Mouse (Mus musculus) CH12.LX (cell line): Measurements from ENCODE around the gene Ptpn23.

Source experiments
- CTCF ChIP-seq, 2 experiments: IDR thresholded peaks in 1 of 2; conservative IDR thresholded peaks in 1 of 2; 2 replicates each; pipeline ENCODE4 v1.5.1; 2011 to 2012; ENCODE audit warnings: low read depth in 2 of 2, low read length in 2 of 2, improper control_type of control experiment in 1 of 2, inconsistent platforms in 1 of 2, mild to moderate bottlenecking in 1 of 2, moderate library complexity in 1 of 2
- E2F4 ChIP-seq: IDR thresholded peaks from 2 replicates; pipeline ENCODE4 v1.6.1; 2011; ENCODE audit warnings: low read depth, low read length, improper control_type of control experiment; ENCODE audit not compliant: insufficient replicate concordance
- IRF4 ChIP-seq: IDR thresholded peaks from 2 replicates; pipeline ENCODE4 v1.6.1; 2014; ENCODE audit warnings: low read depth, mild to moderate bottlenecking, inconsistent platforms, low read length, improper control_type of control experiment
- JUND ChIP-seq: conservative IDR thresholded peaks from 2 replicates; pipeline ENCODE4 v1.6.1; 2011; ENCODE audit warnings: low read depth, low read length, improper control_type of control experiment
- KAT2A ChIP-seq: IDR thresholded peaks from 2 replicates; pipeline ENCODE4 v1.6.1; 2012; ENCODE audit warnings: low read length, improper control_type of control experiment, inconsistent platforms; ENCODE audit not compliant: insufficient replicate concordance
- MAX ChIP-seq: IDR thresholded peaks from 2 replicates; pipeline ENCODE4 v1.6.1; 2011; ENCODE audit warnings: low read length, improper control_type of control experiment
- POLR2A ChIP-seq: IDR thresholded peaks from 2 replicates; pipeline ENCODE4 v1.6.1; 2011; ENCODE audit warnings: low read depth, mild to moderate bottlenecking, improper control_type of control experiment, low read length
- POLR2AphosphoS2 ChIP-seq: IDR thresholded peaks from 2 replicates; pipeline ENCODE4 v1.6.1; 2011; ENCODE audit warnings: low read depth, low read length, improper control_type of control experiment
- SIN3A ChIP-seq: IDR thresholded peaks from 2 replicates; pipeline ENCODE4 v1.6.1; 2012; ENCODE audit warnings: low read length, improper control_type of control experiment, inconsistent platforms
- SMC3 ChIP-seq: IDR thresholded peaks from 2 replicates; pipeline ENCODE4 v1.6.1; 2011; ENCODE audit warnings: low read depth, low read length, improper control_type of control experiment
- UBTF ChIP-seq: IDR thresholded peaks from 2 replicates; pipeline ENCODE4 v1.6.1; 2012; ENCODE audit warnings: low read depth, mild to moderate bottlenecking, inconsistent platforms, low read length, improper control_type of control experiment, moderate library complexity
- ZKSCAN1 ChIP-seq: IDR thresholded peaks from 2 replicates; pipeline ENCODE4 v1.6.1; 2012; ENCODE audit warnings: low read depth, inconsistent platforms, low read length, improper control_type of control experiment, borderline replicate concordance
- ZNF384 ChIP-seq: IDR thresholded peaks from 2 replicates; pipeline ENCODE4 v1.6.1; 2012; ENCODE audit warnings: low read depth, low read length, improper control_type of control experiment, inconsistent platforms

DNA sequence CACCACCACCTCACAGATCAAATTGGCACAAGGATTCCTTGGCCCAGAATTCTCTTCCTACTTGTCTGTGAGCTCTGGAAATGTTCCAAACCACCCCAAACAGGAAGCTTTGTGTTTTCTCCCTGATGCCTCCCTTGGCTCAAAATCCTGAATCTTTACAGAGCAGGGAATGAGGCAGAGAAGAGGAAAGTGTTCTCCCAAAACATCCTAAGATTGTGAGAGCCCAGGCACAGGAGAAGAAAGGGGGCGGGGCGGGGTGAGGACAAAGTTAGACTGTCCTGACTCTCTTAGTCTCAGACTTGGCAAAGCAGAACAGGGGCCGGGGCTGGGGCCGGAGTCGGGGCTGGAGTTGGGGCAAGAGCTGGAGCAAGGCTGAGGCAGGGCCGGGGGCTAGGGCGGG lies 4.9 kb upstream of the Ptpn23 start:
- TF ChIP-seq POLR2A (no peak), CTCF (conservative IDR thresholded peaks at IDR 0.05 in 1 of 2, IDR thresholded peaks at IDR 0.05 in 1 of 2; ENCODE audit: low read depth in 2 of 2, low read length in 2 of 2) (no peak), SMC3 (no peak), ZKSCAN1 (no peak), KAT2A (no peak), E2F4 (no peak), UBTF (no peak), POLR2AphosphoS2 (no peak), IRF4 (no peak), JUND (no peak), SIN3A (no peak), MAX (no peak), ZNF384 (no peak)
